Mouse (Mus musculus) activated CD4-positive, CD25-positive, alpha-beta regulatory T cell, adult 4 months (primary cell): Measurements from ENCODE around the gene Ccdc83. TPM values are rescaled to one million over a fixed set of nuclear protein-coding genes. Genes with fewer than 3 reads are reported as not detected.

ENCODE experiments used
- ATAC-seq: one replicate; pipeline ENCODE4 v1.8.0; 2017
- polyA plus RNA-seq, 2 experiments: library from polyadenylated mRNA; unstranded; fragments of 100-300 nt; shearing (Covaris generic); gene quantifications; one replicate each; pipeline ENCODE4 v1.2.1; 2017

Ccdc83 gene
- under 1 TPM in 1 of 2 experiments, not detected in 1; 0.32 TPM for polyA plus RNA-seq

- peak; percentile 72 for ATAC-seq
Measured at GRCm38 (mm10) chr7:90265289-90265970, at the start of gene Ccdc83. Ccdc83 (minus strand) TSS chr7:90265777.

- no peak for ATAC-seq
Measured at GRCm38 (mm10) chr7:90313421-90313820, 47.8 kb upstream of the Ccdc83 start.

- peak; percentile 53 for ATAC-seq
Measured at GRCm38 (mm10) chr7:90312151-90312883, 46.7 kb upstream of the Ccdc83 start.

- ATAC-seq = no peak
Measured at GRCm38 (mm10) chr7:90308003-90308402, 42.4 kb upstream of the Ccdc83 start.

- ATAC-seq = no peak
Measured at GRCm38 (mm10) chr7:90306968-90307367, 41.4 kb upstream of the Ccdc83 start.

GRCm38 (mm10) chr7:90306079-90306478 is 40.5 kb upstream of the Ccdc83 start:
- no peak for ATAC-seq

GRCm38 (mm10) chr7:90302647-90303552 is 37.3 kb upstream of the Ccdc83 start:
- peak; percentile 72 for ATAC-seq

- ATAC-seq = peak; percentile 78
Measured at GRCm38 (mm10) chr7:90301942-90302646, 36.5 kb upstream of the Ccdc83 start, which contains the start of gene Sytl2. Sytl2 (plus strand) TSS chr7:90302252.

GRCm38 (mm10) chr7:90291885-90292284 is 26.3 kb upstream of the Ccdc83 start:
- no peak for ATAC-seq

- ATAC-seq = no peak
Measured at GRCm38 (mm10) chr7:90284793-90285192, 19.2 kb upstream of the Ccdc83 start.

GRCm38 (mm10) chr7:90282786-90283185 is 17.2 kb upstream of the Ccdc83 start:
- no peak for ATAC-seq

GRCm38 (mm10) chr7:90281759-90282546 is 16.4 kb upstream of the Ccdc83 start:
- ATAC-seq = no peak

- no peak for ATAC-seq
Measured at GRCm38 (mm10) chr7:90280878-90281277, 15.3 kb upstream of the Ccdc83 start.

GRCm38 (mm10) chr7:90280274-90280875 is 14.8 kb upstream of the Ccdc83 start:
- ATAC-seq = peak; percentile 72

GRCm38 (mm10) chr7:90279136-90279535 is 13.6 kb upstream of the Ccdc83 start:
- no peak for ATAC-seq

- no peak for ATAC-seq
Measured at GRCm38 (mm10) chr7:90277769-90278168, 12.2 kb upstream of the Ccdc83 start.

- no peak for ATAC-seq
Measured at GRCm38 (mm10) chr7:90277246-90277645, 11.7 kb upstream of the Ccdc83 start.

- no peak for ATAC-seq
Measured at GRCm38 (mm10) chr7:90274561-90275100, 9.1 kb upstream of the Ccdc83 start.

- no peak for ATAC-seq
Measured at GRCm38 (mm10) chr7:90270141-90270540, 4.6 kb upstream of the Ccdc83 start.

- ATAC-seq = no peak
Measured at GRCm38 (mm10) chr7:90261902-90262599, 3.5 kb downstream of the Ccdc83 start.
